Mouse (Mus musculus) CD8-positive naive resting alpha-beta T cell, adult 2 months (primary cell): Measurements from ENCODE around the gene Ell.

ENCODE experiments used
- DNase-seq, 2 experiments: peaks; one replicate each; pipeline ENCODE4 v3.0.0; 2022; ENCODE audit warnings: low read depth in 2 of 2, low spot score in 2 of 2

Ell gene

DNA sequence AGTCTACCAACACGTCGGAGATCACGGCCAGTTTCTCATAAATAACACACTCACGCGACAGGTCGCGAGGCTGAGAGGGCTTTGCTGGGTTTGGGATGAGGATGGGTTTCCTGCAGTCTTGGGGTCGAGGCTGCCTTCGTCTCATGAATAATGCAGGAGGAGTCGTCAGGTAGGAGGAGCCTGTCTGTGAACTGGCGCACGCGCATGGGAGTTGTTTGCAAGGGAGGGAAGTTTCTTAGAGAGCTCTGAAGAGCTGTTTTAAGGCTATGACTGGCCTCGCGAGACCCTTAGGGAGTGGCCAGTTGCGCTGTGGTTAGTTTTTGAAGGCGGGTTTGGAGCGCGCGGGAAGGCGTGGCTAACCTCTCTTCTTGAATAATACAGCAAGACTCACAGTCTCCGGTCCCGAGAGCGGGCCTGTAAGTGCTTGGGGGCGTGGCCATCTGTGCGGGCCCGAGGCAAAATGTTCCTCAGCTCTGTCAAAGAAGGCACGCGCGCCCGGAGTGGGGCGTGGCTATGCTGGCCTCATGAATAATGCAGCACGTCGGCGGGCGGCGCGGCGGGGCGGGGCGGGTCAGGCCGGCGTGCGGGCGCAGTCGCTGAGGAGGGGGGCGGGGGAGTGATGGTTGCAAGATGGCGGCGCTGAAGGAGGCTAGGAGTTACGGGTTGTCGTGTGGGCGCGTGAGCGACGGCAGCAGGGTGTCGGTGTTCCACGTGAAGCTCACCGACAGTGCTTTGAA lies at the start of gene Ell:
Gene Ell, plus strand, starts transcription at position 381 of the 737 bp plus-strand sequence.
- peak; percentile 97 to 98 for DNase-seq

DNA sequence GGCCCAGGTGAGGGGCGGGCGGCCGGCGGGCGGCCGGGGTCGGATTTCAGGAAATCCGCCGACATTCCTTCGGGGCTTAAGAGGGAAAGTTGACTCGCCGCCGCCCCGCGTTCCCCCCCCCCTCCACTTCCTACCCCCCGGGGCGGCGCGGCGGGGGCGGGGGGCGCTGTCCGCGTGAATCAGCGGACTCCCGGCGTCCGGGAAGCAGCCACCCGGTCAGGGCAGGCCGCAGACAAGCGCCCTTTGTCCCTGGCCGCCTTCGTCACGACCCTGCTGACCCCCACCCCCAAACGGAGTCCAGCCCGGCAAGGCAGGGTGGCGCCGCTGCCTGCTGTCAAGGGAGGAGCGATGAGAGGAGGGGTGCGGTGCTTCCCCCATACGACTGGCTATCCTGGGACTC lies 49.7 kb upstream of the Ell start:
- DNase-seq = no peak

DNA sequence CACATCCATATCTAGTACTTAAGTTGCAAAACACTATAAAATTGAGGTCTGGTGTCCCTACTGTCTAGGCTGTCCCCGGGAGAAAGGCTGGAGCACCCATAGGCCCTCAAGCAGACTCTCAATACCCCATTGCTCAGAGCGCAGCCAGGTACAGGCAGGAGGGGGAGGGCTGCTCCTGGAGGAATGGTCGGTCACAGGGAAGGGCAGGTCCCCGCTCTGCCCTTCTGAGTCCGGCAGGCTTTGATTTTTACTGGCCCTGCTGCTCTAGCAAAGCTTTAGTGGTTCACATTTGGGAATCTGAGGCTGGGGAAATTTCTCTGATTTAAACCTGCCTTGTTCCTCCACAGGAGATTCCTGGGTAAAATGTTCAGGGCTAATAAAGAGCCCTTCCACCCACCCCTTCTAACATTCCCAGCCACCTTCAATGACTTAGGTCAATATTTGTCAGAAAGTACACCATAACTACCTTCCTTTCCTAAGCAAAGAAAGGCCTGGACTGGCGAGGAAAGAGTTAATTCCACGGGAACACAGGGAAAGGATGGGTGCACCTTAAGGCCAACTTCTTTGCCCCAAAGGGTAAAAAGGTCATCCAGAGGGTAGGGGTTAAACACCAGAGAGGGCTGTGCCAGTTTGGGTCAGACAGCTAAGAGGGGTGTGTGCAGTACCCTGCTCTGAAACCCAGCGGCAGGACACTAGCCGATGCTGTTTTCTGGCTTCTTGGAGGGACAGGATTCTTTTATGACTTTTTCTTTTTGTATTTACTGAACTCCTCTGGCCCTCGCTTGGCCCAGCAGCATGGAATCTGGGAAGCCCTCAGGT lies 49.0 kb upstream of the Ell start:
- no peak for DNase-seq

DNA sequence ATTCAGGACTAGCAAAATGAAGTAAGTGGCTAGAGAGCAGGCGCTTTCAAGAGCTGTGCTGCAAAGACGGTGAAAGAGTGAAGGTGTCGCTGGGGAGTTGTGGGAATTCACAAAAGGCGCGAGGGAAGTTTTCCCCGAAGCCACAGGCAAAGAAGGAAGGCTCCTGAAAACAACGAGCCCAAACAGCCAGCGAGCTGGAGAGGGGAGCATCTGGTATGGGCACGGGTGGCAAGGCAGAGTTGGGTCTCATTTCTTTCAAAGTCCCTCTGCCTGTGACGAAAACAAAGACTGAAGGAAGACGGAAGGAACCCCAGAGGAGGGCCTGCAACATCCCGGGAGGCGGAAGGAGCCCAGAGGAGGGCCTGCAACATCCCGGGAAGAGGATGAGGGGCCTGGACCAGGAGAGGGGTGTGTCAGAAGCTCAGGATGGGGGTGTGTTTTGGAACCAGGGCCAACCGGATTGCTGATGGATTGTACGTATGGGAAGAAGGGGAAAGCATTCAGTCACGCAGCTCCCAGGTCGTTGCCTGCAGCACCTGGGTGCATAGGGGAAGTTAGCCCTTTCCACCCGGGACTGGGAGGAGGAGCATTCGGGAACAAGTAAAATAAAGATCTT lies 48.3 kb upstream of the Ell start:
- no peak for DNase-seq

DNA sequence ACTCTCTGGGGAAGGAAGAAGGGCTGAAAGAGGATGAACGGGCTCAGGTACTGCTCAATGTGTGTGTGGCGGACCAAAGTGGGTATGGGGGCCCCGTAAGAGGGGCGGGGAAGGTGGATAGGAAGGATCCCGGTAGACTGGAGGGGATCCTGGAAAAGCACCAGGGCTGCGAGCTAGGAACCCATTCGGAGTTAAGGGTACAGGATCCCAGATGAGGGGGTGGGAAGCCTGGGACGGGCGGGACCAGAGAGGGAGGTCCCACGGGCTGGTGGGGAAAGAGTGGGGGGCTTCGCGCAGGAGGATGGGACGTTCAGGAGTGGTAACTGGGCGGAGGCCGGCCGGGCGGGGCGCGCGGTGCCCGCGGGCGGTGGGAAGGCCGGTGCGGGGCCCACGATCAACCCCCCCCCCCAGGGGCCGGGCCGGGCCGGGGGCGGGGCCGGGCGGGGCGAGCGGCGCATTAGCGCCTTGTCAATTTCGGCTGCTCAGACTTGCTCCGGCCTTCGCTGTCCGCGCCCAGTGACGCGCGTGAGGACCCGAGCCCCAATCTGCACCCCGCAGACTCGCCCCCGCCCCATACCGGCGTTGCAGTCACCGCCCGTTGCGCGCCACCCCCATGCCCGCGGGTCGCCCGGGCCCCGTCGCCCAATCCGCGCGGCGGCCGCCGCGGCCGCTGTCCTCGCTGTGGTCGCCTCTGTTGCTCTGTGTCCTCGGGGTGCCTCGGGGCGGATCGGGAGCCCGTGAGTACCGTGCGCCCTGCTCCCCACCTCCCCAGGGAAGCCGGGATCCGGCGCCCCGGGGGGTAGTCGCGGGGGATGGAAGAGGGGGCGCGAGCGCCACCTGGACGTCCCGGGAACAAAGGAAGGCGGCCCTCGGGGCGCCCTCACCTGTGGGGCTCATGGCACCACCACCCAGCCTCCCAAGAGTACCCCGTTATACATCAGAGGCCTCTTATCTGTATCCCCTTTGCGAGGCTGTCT lies 46.3 kb upstream of the Ell start, which contains the start of gene Crlf1:
Gene Crlf1, plus strand, starts transcription at position 495 of the 977 bp plus-strand sequence.
- DNase-seq = no peak

DNA sequence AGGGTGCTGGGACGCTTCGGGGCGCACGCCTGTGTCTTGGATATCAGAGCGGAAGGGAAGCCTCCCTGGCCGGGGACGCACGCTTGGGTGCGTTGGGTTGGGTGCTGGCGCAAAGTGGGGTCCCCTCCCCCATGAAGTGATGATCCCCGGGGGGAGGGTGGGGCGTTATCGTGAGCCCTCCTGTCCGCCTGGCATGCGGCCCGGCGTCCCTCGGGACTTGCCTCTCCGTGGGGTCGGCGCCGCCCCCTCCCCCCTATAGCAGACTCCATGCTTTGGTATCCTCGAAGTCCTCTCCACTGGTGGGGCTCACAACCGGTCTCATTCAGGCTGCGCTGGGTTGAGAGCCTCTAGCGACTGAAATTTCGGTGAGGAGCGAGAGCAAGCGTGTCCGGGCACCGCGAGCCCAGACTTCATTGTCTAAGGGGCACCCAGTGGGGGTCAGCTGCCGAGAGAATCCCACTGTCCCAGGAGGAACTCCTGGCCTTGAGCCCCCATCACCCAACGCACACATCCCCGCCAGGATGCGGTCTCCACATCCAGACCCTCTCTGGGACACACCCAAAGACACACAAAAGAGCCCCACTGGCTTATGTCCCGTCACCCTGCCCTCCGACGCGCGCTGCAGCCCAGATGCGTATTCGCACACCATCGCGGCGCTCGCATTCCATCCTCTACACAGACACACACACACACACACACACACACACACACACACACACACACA lies 45.4 kb upstream of the Ell start:
- no peak for DNase-seq

DNA sequence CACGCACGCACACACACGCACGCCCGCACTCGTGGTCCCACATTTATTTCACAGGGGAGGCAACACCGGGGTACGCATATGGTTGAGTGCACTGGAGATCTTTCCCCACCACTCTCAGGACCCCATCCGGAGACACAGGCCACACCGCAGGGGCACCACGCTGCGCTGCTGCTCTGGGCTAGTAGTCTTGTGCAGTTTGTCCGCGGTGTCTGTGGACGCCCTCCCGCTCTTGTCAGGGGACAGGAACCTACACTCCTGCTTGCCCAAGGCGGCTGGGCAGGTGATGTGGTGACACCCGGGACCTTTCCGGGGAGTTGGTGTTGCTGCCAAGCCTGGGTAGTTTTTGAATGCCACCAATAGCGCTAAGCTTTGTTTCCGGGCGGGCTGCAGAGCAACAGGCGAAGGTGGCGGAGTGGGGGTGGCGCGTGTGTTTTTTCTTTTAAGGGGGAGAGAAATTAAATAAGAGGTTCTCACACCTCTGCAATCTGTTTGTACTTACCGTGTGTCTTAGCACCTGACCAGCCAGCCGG lies 44.8 kb upstream of the Ell start:
- DNase-seq = no peak

DNA sequence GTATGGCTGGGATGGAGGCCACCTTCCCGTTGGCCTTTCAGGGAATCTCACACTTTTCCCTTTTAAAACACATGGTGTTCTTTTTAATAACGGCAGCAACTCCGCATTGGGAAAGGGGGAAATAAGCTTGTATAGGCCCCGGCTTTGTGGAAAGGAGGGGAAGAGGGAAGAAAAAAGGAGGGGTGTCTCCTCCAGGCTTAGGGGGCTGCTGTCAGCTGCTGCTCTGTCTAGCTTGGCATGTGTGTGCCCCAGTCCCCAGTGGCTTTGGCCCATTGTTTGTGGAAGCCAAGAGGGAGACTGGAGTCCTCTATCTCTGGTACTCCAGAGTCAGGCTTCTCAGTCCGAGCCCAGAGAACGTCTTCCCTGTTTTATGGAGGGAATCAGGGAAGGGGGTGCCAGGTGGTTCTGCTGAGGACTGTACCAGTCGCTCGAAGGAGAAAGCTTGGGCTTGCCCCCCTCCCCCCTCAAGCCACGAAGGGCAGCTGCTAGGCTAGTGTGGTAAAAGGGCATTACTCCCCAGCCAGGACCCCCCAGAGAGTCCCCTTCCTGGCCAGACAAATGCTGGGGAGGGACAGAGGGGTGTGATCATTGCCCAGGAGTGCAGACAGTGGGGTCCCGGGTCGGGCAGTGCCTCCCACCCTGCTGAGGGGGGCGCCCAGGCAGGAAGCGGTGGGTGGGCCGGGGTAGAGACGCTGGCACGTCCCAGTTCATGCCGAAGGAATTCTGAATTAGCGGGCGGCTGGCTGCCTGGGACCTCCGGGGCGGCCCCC lies 44.1 kb upstream of the Ell start:
- DNase-seq = no peak

DNA sequence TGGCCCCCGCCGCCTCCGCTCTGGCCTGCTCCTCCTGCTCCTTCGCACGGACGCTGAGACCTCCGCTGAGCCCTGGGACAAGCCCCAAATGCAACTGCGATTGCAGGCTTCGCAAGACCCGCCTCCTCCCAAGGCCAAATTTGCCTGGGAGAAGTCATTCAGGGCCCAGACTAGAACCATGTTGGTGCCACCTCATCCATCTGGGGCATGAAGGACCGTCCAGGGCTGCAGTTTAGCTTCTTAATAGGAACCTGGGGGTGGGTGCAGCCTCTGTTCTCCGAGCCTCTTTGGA lies 43.5 kb upstream of the Ell start:
- DNase-seq = no peak

DNA sequence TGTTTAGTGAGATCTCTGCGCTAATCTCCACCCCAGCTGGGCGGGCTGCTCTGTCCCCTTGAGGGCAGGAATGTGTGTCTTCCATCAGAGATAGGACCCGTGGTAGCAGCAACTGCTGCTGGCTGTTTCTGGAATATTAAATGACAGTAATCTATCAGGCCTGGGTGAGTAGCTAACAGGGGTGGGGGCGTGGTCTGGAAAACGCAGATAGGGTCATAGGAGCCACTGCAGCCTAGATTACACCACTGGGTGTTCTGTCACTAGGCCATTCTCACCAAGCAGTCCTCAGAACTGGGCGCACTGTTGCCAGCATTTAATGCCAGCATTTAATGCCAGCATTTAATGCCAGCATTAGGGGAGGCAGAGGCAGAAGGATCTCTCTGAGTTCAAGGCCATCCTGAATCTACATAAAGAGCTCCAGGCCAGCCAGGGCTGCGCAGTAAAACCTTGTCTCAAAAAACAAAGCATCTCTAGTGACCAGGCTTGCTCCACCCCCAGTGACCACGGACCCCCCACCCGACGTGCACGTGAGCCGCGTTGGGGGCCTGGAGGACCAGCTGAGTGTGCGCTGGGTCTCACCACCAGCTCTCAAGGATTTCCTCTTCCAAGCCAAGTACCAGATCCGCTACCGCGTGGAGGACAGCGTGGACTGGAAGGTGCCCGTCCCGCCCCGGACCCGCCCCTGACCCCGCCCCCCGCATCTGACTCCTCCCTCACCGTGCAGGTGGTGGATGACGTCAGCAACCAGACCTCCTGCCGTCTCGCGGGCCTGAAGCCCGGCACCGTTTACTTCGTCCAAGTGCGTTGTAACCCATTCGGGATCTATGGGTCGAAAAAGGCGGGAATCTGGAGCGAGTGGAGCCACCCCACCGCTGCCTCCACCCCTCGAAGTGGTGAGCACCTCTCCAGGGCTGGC lies 38.6 kb upstream of the Ell start:
- no peak for DNase-seq

DNA sequence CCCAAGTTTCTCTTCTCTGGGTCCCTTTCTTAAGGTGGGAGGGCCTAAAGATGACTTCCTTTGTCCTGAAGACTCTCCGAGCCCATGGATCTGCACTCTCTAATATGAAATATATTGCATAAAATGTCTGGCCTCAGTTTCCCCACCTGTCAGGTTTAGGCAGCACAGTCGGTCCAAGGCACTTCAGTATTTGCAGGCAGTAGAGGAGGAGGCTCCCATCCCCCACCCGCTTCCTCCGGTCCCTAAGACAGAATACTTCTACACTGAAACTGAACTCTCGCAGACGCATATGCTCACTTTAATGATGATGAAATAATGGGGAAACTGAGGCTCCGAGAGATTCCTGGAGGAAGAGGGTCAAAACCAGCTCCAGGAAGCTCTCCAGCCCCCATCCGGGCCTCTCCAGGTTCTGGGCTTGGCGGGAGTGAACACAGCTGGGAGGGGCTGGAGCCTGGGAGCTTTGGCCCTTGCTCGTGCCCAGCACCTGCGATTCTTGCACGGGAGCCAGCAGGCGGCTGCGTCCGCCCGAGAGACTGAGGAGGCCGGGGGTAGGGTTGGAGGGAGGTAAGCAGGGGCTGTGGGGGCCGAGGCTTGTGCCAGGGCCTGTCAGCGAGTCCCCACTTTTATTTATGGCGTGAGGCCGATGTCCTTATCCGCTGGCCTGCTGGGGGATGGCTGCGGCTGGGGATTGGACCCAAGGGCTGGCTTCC lies 37.3 kb upstream of the Ell start:
- no peak for DNase-seq

DNA sequence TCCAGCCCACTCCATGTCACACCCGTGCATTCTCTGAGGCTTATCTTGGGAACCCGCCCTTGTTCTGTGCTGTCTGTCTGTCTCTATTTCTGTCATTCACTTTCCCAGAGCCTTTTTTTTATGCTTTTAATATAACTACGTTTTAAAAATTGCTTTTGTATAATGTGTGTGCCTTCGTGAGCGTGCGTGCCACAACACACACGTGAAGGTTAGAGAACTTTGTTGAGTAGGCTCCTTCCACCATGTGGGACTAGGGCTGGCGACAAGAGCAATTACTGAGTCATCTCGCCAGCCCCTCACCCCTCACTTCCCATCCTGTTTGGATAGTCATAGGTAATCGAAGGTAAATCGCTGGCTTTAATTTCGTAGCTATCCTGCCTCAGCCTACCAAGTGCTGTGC lies 36.7 kb upstream of the Ell start:
- DNase-seq = no peak

DNA sequence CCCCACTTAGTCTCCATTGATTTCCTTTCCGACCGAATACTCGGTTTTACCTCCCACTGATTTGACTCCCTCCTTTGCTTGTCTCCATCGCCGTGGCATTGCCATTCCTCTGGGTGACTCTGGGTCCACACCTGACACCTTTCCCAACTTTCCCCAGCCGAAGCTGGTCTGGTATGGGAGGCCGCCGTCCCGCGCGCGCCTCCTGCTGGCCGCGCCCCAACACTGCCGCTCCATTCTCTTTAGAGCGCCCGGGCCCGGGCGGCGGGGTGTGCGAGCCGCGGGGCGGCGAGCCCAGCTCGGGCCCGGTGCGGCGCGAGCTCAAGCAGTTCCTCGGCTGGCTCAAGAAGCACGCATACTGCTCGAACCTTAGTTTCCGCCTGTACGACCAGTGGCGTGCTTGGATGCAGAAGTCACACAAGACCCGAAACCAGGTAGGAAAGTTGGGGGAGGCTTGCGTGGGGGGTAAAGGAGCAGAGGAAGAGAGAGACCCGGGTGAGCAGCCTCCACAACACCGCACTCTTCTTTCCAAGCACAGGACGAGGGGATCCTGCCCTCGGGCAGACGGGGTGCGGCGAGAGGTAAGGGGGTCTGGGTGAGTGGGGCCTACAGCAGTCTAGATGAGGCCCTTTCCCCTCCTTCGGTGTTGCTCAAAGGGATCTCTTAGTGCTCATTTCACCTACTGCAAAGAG lies 36.1 kb upstream of the Ell start:
- DNase-seq = peak; percentile 45 to 49

DNA sequence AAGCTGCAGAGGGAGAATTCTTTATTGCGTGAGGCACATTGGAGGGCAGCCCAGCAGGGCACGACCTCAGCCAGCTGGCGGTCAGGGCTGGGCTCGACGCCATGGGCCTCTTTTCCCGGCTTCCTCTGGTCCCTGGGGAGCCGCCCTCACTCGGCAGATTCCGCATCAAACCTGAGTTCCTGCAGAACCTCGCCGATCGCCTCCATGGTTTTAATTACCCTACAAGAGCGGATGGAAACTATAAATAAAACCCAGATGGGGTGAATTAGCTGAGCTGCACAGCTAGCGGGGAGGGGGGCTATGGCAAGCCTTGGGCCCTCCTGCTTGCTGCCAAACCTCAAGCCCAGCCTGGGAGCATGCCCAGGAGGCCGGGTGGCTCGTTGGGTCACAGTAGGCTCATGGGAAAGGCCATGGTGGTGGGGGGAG lies 35.0 kb upstream of the Ell start:
- no peak for DNase-seq

DNA sequence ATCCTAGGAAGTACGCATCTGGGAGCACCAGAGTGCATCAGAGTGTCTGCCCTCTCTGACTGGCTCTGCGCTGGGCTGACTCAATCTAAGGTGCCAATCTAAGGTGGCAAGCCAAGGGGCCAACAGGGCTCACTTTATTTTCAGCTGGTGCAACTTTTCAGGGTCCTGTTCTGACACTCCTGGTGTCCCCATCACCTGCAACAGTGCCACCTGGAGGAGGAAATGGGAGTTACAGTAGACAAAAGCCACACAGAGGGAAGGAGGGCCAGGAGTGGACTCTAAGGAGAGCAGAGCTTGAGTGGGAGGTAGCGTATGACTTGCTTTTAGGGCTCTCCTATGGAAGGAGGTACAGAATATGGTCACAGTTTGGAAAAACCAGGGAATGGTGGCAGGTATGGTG lies 34.4 kb upstream of the Ell start:
- DNase-seq = peak; percentile 81 to 87

DNA sequence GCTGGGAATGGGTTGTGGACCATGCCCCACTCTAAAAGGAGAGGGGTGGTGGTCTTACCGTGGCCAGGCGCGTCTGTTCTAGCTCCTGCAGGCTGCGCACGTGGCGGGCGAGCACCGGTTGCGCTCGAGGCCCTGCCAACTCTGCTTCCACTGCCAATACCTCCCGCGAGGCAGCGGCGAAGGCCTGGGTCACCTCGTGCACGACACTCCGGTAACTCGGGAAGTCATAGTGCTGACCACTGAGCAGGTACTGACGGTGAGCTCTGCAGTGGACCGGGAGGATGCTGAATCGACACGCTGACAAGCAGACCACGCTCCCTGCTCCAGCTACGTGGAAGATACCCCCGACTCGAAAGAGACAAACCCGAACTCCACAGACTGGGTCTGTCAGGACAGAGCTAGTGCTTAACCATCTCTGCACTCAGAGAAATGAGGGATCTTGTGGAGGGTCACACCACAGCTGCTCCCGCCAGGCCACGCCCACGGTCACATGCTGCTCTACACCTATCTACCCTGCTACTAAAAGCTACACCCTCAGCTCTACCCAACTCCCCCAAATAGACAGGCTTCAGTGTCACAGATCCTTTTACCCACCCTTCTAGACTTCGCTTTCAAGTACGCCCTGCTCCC lies 33.4 kb upstream of the Ell start:
- no peak for DNase-seq
